Mouse (Mus musculus) thymus, postnatal 0 days (tissue): ENCODE data around the gene Bcl10. TPM values are rescaled to one million over a fixed set of nuclear protein-coding genes. Genes with fewer than 3 reads are reported as not detected.
"Not testable (repeated sequence)": the region's sequence is repeated elsewhere in the genome, so short reads cannot be mapped to it uniquely, and the experiment has no call there.

ENCODE experiments used
- DNase-seq: peaks from one replicate; pipeline ENCODE4 v3.0.0-alpha.2; 2015; ENCODE audit warnings: low spot score
- polyA plus RNA-seq: library from polyadenylated mRNA; unstranded; fragments of >200 nt; fragmentation: Nextera tagmentation; extraction: Ambion mirVana; gene quantifications from 2 replicates; pipeline ENCODE4 v1.2.1, GENCODE M21; 2015

The Bcl10 gene
- polyA plus RNA-seq: 82.5 and 88.6 TPM in 2 replicates

- no peak for DNase-seq
Measured at GRCm38 (mm10) chr3:145922019-145922854, at the start of gene Bcl10. Bcl10 (plus strand) TSS chr3:145922804.

GRCm38 (mm10) chr3:145873271-145873670, 49.3 kb upstream of the Bcl10 start:
- no peak for DNase-seq

GRCm38 (mm10) chr3:145874126-145874525, 48.5 kb upstream of the Bcl10 start:
- no peak for DNase-seq

- no peak for DNase-seq
Measured at GRCm38 (mm10) chr3:145876120-145876519, 46.5 kb upstream of the Bcl10 start.

GRCm38 (mm10) chr3:145878867-145879266, 43.7 kb upstream of the Bcl10 start:
- not testable (repeated sequence) for DNase-seq

GRCm38 (mm10) chr3:145880335-145880734, 42.3 kb upstream of the Bcl10 start:
- no peak for DNase-seq

- no peak for DNase-seq
Measured at GRCm38 (mm10) chr3:145882076-145882874, 40.3 kb upstream of the Bcl10 start.

GRCm38 (mm10) chr3:145883233-145883632, 39.4 kb upstream of the Bcl10 start:
- DNase-seq: no peak

- no peak for DNase-seq
Measured at GRCm38 (mm10) chr3:145885376-145885775, 37.2 kb upstream of the Bcl10 start.

GRCm38 (mm10) chr3:145885851-145886464, 36.6 kb upstream of the Bcl10 start:
- DNase-seq: no peak

GRCm38 (mm10) chr3:145887430-145887971, 35.1 kb upstream of the Bcl10 start:
- DNase-seq: no peak

GRCm38 (mm10) chr3:145890346-145891132, 32.1 kb upstream of the Bcl10 start:
- no peak for DNase-seq

- DNase-seq: no peak
Measured at GRCm38 (mm10) chr3:145892451-145892850, 30.2 kb upstream of the Bcl10 start.

- DNase-seq: no peak
Measured at GRCm38 (mm10) chr3:145894131-145894530, 28.5 kb upstream of the Bcl10 start.

- no peak for DNase-seq
Measured at GRCm38 (mm10) chr3:145897749-145898148, 24.9 kb upstream of the Bcl10 start.

- no peak for DNase-seq
Measured at GRCm38 (mm10) chr3:145899832-145900231, 22.8 kb upstream of the Bcl10 start.

GRCm38 (mm10) chr3:145903530-145903929, 19.1 kb upstream of the Bcl10 start:
- DNase-seq: no peak

- peak; percentile 53 for DNase-seq
Measured at GRCm38 (mm10) chr3:145904850-145905776, 17.5 kb upstream of the Bcl10 start.

- no peak for DNase-seq
Measured at GRCm38 (mm10) chr3:145906582-145906981, 16.0 kb upstream of the Bcl10 start.

- DNase-seq: no peak
Measured at GRCm38 (mm10) chr3:145912512-145912911, 10.1 kb upstream of the Bcl10 start.
